Mouse (Mus musculus): Measurements from ENCODE around the gene Rsph3b.
"Not testable (repeated sequence)": the region's sequence is repeated elsewhere in the genome, so short reads cannot be mapped to it uniquely, and the experiment has no call there.

DNA sequence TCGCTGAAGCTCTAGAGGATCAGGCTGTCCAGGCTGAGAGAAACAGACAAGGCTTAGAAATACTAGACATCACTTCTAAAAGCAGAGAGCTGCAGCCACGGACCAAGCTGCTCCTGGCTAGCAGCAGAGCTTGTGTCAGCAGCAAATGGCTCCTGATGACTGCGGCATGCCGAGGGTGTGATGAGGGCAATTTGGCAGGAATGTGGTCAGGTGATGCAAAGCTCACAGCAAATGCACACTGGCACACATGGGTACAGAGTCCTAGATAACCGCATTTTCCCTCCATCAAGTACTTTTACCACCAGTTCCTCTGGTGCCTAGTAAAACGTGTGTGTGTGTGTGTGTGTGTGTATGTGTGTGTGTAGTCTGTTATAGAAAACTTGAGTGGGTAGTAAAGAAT is 34.4 kb downstream of the Rsph3b start:
- TF ChIP-seq POLR2A (IDR thresholded peaks at IDR 0.05; ENCODE audit: extremely low read depth, insufficient read depth, low read length); CTCF (IDR thresholded peaks at IDR 0.05; ENCODE audit: low read depth, low read length): not testable (repeated sequence)
